Mouse (Mus musculus) heart, adult 2 months (tissue): ENCODE data around the gene Calcoco1.
A peak's percentile ranks its signal among the peaks of the same experiment; 100 is the strongest.

Source experiments
- CTCF ChIP-seq: fragments of 200-600 bp; IDR thresholded peaks from 2 replicates; pipeline ENCODE4 v1.8.1; 2022; ENCODE audit warnings: antibody characterized with exemption, mild to moderate bottlenecking, moderate library complexity
- POLR2A ChIP-seq: fragments of 200-500 bp; IDR thresholded peaks from 2 replicates; pipeline ENCODE4 v1.6.1; 2011; ENCODE audit warnings: mild to moderate bottlenecking, low read depth, low read length, control low read depth; ENCODE audit not compliant: insufficient read depth

DNA sequence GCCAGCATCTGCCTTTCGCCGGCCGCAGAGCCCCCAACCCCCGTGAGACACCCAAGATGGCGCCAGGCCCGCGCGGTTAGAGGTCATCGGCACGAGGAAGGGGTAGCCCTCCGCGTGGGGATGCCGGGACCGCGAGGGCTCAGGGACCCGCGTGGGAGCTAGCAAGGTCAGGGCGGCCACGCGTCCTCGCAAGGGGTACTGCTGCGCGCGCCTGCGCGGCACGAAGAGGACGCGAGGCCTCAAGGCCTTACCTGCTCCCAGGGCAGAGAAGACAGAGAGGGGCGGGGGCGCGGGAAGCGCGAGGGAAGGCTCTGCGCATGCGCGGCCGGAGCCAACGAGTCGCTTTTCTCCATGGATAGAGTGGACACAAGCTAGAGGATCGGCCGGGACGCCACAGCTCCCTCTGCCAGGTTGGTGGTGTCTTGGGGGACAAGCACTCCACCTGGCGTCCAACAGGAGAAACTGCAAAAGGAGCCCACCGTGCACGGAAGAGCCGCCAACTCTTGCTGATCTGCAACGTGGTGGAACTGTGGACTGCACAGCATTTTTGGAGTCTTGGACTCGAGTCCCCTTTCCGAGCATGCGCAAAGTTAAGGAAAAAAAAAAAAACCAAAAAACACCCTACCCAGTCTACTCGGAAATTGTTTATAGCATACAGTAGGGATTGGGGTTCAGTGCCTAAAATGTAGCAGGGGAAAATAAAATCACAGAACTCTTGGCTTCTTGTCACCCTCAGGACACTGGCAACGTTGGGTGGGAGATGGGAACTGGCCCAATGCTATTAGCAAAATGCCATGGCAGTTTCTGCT, 51.0 kb downstream of the Calcoco1 start:
- peak; percentile 92 for TF ChIP-seq CTCF
- TF ChIP-seq POLR2A: peak; percentile 85
